Mouse (Mus musculus): ENCODE measurements at regions not wholly inside any gene's neighbourhood (a gene's known extent, or its start where the extent isn't known, plus 50 kb on each side); places are given as distances from the start of the nearest gene placed in this dataset.
"Not testable (repeated sequence)": the region's sequence is repeated elsewhere in the genome, so short reads cannot be mapped to it uniquely, and the experiment has no call there.

DNA sequence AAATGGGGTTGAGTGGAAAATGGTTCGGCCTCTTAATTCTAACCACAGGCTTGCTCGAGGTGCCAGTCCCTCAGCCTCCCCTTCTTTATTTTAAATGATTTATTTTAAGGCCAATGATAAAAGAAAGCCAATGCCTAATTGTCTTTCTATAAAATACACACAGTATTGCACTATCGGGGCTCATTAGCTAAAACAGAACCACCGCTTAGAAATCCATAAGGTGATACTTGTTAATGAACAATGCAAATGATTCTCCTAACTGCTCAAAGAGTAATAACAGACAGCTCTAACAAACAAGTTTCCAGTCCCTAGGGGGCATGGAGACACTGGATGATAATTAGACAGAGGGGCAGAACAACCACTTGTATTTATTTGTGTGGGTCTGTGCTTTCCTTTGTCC, 58.8 kb downstream of the Emx2 start:
- TF ChIP-seq CEBPB (IDR thresholded peaks at IDR 0.05; ENCODE audit: low read depth): no peak
- no peak for TF ChIP-seq CTCF (IDR thresholded peaks at IDR 0.05; ENCODE audit: control insufficient read depth, insufficient read depth, insufficient read length)
- TF ChIP-seq USF1 (IDR thresholded peaks at IDR 0.05; ENCODE audit: low read depth): no peak
- TF ChIP-seq MAX (IDR thresholded peaks at IDR 0.05): no peak
- no peak for TF ChIP-seq MYOG (IDR thresholded peaks at IDR 0.05; ENCODE audit: control insufficient read depth, extremely low read depth, insufficient read length)
- TF ChIP-seq MYOD1 (IDR thresholded peaks at IDR 0.05; ENCODE audit: control insufficient read depth, insufficient read length, low read depth): no peak
- no peak for TF ChIP-seq FOSL1 (IDR thresholded peaks at IDR 0.05; ENCODE audit: insufficient read depth, low read length, poor library complexity, severe bottlenecking)
- Histone ChIP-seq H3K79me2 (ENCODE audit: control insufficient read depth, insufficient read depth) (no peaks in the 10 kb centered on the region), H3K36me3 (ENCODE audit: control insufficient read depth, insufficient read depth) (no peaks in the 10 kb centered on the region), H3K79me3 (ENCODE audit: low read depth) (no peaks in the 10 kb centered on the region), H3K4me3 (ENCODE audit: insufficient read depth, poor library complexity, severe bottlenecking) (no peak overlapping the region), H3ac (ENCODE audit: control insufficient read depth, insufficient read length, low read depth) (no peak overlapping the region), H3K27me3 (ENCODE audit: control insufficient read depth, insufficient read depth, insufficient read length) (no peaks in the 10 kb centered on the region)

DNA sequence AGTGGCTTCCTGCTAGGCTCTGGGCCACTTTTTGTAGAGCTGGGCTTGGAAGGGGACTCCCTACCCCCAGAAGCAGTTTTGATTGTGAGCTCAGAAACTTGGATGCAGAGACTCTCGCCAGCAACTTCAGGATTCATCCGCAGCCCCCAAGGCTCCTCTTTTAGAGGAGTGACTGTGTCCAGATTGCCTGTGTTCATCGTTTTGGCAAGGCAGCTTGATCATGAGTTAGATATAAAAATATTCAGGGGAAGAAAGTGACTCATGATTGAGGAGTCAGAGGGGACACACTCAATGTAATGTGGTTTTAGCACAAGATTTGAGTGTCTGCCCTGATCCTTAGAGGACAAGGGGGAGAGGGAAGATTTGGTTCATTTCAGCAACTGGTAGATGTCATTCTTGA, 61.0 kb downstream of the Emx2 start:
- no peaks in the 10 kb centered on the region for H3K27me3 ChIP-seq (ENCODE audit: control insufficient read depth, insufficient read depth, insufficient read length)
- TF ChIP-seq MYOD1 (IDR thresholded peaks at IDR 0.05; ENCODE audit: control insufficient read depth, insufficient read length, low read depth): no peak
- TF ChIP-seq MYOG (IDR thresholded peaks at IDR 0.05; ENCODE audit: control insufficient read depth, extremely low read depth, insufficient read length): no peak
- no peak for TF ChIP-seq USF1 (IDR thresholded peaks at IDR 0.05; ENCODE audit: low read depth)
- TF ChIP-seq FOSL1 (IDR thresholded peaks at IDR 0.05; ENCODE audit: insufficient read depth, low read length, poor library complexity, severe bottlenecking): no peak
- no peak for TF ChIP-seq CTCF (IDR thresholded peaks at IDR 0.05; ENCODE audit: control insufficient read depth, insufficient read depth, insufficient read length)
- no peak for TF ChIP-seq MAX (IDR thresholded peaks at IDR 0.05)
- TF ChIP-seq CEBPB (IDR thresholded peaks at IDR 0.05; ENCODE audit: low read depth): no peak
- no peaks in the 10 kb centered on the region for H3K36me3 ChIP-seq (ENCODE audit: control insufficient read depth, insufficient read depth)
- no peaks in the 10 kb centered on the region for H3K79me2 ChIP-seq (ENCODE audit: control insufficient read depth, insufficient read depth)
- H3ac ChIP-seq (ENCODE audit: control insufficient read depth, insufficient read length, low read depth): no peak overlapping the region
- no peak overlapping the region for H3K4me3 ChIP-seq (ENCODE audit: insufficient read depth, poor library complexity, severe bottlenecking)
- no peaks in the 10 kb centered on the region for H3K79me3 ChIP-seq (ENCODE audit: low read depth)

DNA sequence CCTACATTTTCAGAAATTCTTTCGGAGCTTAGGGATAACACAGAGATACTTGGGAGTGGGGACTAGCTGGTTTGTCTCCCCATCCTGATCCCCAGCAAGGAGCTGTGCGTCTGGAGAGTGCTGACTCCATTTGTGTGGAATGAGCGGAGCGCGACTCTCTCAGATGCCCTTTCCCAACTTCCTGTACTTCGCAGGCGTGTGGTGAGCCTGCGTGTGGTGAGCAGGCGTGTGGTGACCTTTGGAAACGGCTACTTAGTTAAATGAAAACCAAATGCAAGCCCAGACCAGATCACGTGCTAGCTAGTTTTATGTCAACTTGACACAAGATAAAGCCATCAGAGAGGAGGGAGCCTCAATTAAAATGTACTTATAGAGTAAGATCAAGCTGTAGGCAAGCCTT, 64.0 kb downstream of the Emx2 start:
- Histone ChIP-seq H3K79me3 (ENCODE audit: low read depth) (no peaks in the 10 kb centered on the region), H3K79me2 (ENCODE audit: control insufficient read depth, insufficient read depth) (no peaks in the 10 kb centered on the region), H3ac (ENCODE audit: control insufficient read depth, insufficient read length, low read depth) (no peak overlapping the region), H3K4me3 (ENCODE audit: insufficient read depth, poor library complexity, severe bottlenecking) (no peak overlapping the region), H3K36me3 (ENCODE audit: control insufficient read depth, insufficient read depth) (no peaks in the 10 kb centered on the region), H3K27me3 (ENCODE audit: control insufficient read depth, insufficient read depth, insufficient read length) (no peaks in the 10 kb centered on the region)
- no peak for TF ChIP-seq MYOD1 (IDR thresholded peaks at IDR 0.05; ENCODE audit: control insufficient read depth, insufficient read length, low read depth)

DNA sequence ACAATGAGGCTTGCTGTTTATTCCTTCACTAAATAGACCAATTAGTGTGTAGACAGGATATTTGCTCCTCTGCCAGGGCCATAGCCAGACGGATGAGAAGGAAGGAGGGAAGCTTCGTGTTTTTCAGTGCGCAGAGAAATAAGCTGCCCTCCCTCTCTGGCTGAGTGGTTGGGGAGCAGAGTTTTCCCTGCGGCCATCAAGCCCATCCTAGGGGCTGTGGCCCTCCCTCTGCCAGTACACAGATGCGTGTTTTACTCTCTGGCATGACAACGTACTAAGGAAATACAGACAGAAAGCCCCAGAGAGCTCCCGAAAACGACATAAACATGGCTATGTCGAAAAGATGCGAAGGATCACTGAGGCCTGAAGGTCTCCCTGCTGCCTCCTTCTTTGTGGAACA, 65.2 kb downstream of the Emx2 start:
- Histone ChIP-seq H3K79me3 (ENCODE audit: low read depth) (no peaks in the 10 kb centered on the region), H3K36me3 (ENCODE audit: control insufficient read depth, insufficient read depth) (no peaks in the 10 kb centered on the region), H3K4me3 (ENCODE audit: insufficient read depth, poor library complexity, severe bottlenecking) (no peak overlapping the region), H3K79me2 (ENCODE audit: control insufficient read depth, insufficient read depth) (no peaks in the 10 kb centered on the region), H3K27me3 (ENCODE audit: control insufficient read depth, insufficient read depth, insufficient read length) (no peaks in the 10 kb centered on the region), H3ac (ENCODE audit: control insufficient read depth, insufficient read length, low read depth) (no peak overlapping the region)
- TF ChIP-seq USF1 (IDR thresholded peaks at IDR 0.05; ENCODE audit: low read depth): no peak
- no peak for TF ChIP-seq MYOD1 (IDR thresholded peaks at IDR 0.05; ENCODE audit: control insufficient read depth, insufficient read length, low read depth)
- no peak for TF ChIP-seq CEBPB (IDR thresholded peaks at IDR 0.05; ENCODE audit: low read depth)
- no peak for TF ChIP-seq MAX (IDR thresholded peaks at IDR 0.05)
- TF ChIP-seq FOSL1 (IDR thresholded peaks at IDR 0.05; ENCODE audit: insufficient read depth, low read length, poor library complexity, severe bottlenecking): no peak
- no peak for TF ChIP-seq MYOG (IDR thresholded peaks at IDR 0.05; ENCODE audit: control insufficient read depth, extremely low read depth, insufficient read length)
- no peak for TF ChIP-seq CTCF (IDR thresholded peaks at IDR 0.05; ENCODE audit: control insufficient read depth, insufficient read depth, insufficient read length)

DNA sequence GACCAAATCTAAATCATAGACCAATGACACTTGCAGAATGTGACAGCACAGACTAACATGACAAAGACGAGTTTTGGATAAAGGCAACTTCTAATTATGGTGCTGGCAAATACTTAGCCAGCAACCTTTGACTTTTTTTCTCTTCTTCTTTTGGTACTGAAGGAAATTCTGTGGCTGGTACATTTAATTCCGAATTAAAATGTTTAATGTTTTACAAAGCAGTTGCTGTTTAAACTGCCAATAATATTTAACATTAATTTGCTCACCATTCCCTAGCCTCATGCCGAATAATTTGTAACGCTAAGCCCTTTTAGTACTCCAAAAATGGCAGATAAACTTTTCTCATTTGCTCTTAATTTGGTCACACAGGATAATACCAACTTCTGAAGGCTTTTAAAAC, 105.9 kb downstream of the Emx2 start:
- no peak overlapping the region for H3K4me3 ChIP-seq (ENCODE audit: insufficient read depth, poor library complexity, severe bottlenecking)
- no peak overlapping the region for H3ac ChIP-seq (ENCODE audit: control insufficient read depth, insufficient read length, low read depth)
- H3K36me3 ChIP-seq (ENCODE audit: control insufficient read depth, insufficient read depth): no peaks in the 10 kb centered on the region
- H3K79me3 ChIP-seq (ENCODE audit: low read depth): no peaks in the 10 kb centered on the region
- no peaks in the 10 kb centered on the region for H3K79me2 ChIP-seq (ENCODE audit: control insufficient read depth, insufficient read depth)
- TF ChIP-seq CTCF (IDR thresholded peaks at IDR 0.05; ENCODE audit: control insufficient read depth, insufficient read depth, insufficient read length) (no peak), MAX (IDR thresholded peaks at IDR 0.05) (no peak), MYOD1 (IDR thresholded peaks at IDR 0.05; ENCODE audit: control insufficient read depth, insufficient read length, low read depth) (no peak)
- H3K27me3 ChIP-seq (ENCODE audit: control insufficient read depth, insufficient read depth, insufficient read length): no peaks in the 10 kb centered on the region

DNA sequence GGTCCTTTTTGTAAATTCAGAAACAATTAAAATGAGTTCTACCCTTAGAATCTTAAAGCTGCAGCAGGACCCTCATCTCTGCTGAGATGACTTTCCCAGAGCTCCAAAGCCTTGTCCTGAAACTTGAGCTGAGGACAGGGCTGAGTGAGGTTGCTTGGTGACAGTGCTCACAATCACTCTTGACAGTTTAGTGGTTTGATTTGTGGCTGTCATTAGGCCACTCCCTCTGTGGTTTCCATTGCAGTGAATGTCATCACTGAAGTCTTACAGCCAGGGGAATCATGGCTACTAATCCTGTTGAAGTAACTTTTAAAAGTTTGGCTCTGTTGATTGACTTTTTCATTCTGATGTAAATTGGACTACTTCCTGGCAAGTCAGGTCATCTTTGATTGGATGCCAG, 110.7 kb downstream of the Emx2 start:
- Histone ChIP-seq H3K4me3 (ENCODE audit: insufficient read depth, poor library complexity, severe bottlenecking) (no peak overlapping the region), H3K79me3 (ENCODE audit: low read depth) (no peaks in the 10 kb centered on the region), H3ac (ENCODE audit: control insufficient read depth, insufficient read length, low read depth) (no peak overlapping the region), H3K79me2 (ENCODE audit: control insufficient read depth, insufficient read depth) (no peaks in the 10 kb centered on the region), H3K27me3 (ENCODE audit: control insufficient read depth, insufficient read depth, insufficient read length) (no peaks in the 10 kb centered on the region), H3K36me3 (ENCODE audit: control insufficient read depth, insufficient read depth) (no peaks in the 10 kb centered on the region)
- TF ChIP-seq CEBPB (IDR thresholded peaks at IDR 0.05; ENCODE audit: low read depth) (no peak), FOSL1 (IDR thresholded peaks at IDR 0.05; ENCODE audit: insufficient read depth, low read length, poor library complexity, severe bottlenecking) (no peak), USF1 (IDR thresholded peaks at IDR 0.05; ENCODE audit: low read depth) (no peak), CTCF (IDR thresholded peaks at IDR 0.05; ENCODE audit: control insufficient read depth, insufficient read depth, insufficient read length) (no peak), MYOG (IDR thresholded peaks at IDR 0.05; ENCODE audit: control insufficient read depth, extremely low read depth, insufficient read length) (no peak), MAX (IDR thresholded peaks at IDR 0.05) (no peak), MYOD1 (IDR thresholded peaks at IDR 0.05; ENCODE audit: control insufficient read depth, insufficient read length, low read depth) (no peak)

DNA sequence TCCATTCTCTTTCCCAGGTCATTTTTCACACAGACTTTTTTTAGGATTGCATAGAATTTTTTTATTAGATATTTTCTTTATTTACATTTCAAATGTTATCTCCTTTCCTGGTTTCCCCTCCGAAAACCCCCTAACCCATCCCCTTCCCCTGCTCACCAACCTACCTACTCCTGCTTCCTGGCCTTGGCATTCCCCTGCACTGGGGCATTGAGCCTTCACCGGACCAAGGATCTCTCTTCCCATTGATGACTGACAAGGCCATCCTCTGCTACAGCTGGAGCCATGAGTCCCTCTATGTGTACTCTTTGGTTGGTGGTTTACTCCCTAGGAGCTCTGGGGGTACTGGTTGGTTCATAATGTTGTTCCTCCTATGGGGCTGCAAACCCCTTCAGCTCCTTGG, 111.4 kb downstream of the Emx2 start:
- not testable (repeated sequence) for H3K36me3 ChIP-seq (ENCODE audit: control insufficient read depth, insufficient read depth); H3K79me3 ChIP-seq (ENCODE audit: low read depth); H3K27me3 ChIP-seq (ENCODE audit: control insufficient read depth, insufficient read depth, insufficient read length); H3ac ChIP-seq (ENCODE audit: control insufficient read depth, insufficient read length, low read depth); H3K4me3 ChIP-seq (ENCODE audit: insufficient read depth, poor library complexity, severe bottlenecking); H3K79me2 ChIP-seq (ENCODE audit: control insufficient read depth, insufficient read depth)
